Mouse (Mus musculus) layer of hippocampus, adult 8-10 months (tissue): Measurements from ENCODE around the gene Amot. TPM values are rescaled to one million over a fixed set of nuclear protein-coding genes. Genes with fewer than 3 reads are reported as not detected.
A peak's percentile ranks its signal among the peaks of the same experiment; 100 is the strongest.

Source experiments
- DNase-seq, 2 experiments: peaks; one replicate each; pipeline ENCODE4 v3.0.0; 2022; ENCODE audit warnings: low spot score in 2 of 2
- total RNA-seq, 4 experiments: library from RNA; stranded (reverse); gene quantifications; 2 replicates each; pipeline ENCODE4 v1.2.4; 2022

The Amot gene
- total RNA-seq, 4 experiments from 2014 or later = 24.1 to 31.8 (median 28.3) TPM

DNA sequence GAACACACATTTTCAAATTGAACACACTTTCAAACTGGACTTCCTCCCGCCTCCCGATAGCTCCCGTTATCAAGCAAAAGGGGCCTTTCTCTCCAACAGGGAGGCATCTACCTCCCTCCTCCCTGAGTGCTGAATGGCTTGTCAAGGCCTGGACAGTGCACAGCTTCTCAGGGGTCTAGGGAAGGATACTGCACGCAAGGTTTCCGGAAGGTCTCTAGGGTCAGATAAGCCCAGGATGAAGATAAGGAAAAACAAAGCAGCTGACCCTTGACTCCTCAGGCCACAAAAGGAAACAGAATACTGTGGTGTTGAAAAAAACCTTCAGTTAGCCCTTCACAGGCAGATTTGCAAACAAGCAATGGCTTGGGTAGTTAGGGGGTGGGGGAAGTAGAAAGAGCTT lies 22.6 kb downstream of the Amot start:
- no peak for DNase-seq

DNA sequence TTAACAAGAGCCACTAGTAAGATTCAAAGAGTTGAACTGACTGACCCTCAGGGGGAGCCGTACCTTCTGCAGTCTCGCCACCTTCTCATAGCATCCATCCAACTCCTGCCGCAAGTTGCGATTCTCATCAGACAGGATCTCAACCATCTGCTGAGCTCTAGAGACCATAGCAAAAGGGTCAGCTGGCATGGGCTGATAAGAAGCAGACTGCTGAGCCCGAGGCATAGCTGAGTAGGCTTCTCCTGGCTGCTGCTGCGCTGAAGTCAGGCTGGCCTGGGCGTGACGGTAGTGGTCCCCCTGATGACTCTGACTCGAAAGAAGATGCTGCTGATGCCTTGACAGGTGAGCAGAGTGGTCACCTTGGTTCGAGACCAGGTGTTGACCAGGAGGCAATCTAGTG lies 25.0 kb downstream of the Amot start:
- no peak for DNase-seq

DNA sequence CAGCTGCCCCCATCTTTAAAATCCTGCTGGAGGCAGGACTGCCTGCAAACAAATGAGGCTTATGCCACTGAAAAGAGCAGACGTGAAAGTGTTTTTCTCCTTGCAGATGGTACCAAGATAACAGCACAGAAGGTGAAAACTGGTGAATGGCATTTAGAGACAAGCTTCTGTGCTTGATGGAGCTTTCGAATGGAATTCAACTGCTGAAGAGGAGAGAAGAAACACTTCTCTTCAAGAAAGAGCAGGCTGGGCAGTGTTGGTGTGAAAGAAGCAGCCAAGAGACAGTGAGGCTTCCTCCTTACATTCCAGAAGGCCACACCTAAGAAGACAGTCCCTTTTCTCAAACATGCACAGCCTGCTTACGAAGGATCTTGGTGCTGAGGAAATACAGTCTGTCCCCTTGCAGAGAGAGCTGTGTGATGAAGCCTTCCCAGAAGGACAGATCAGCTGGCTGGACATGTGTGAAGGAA lies 27.2 kb downstream of the Amot start:
- no peak for DNase-seq

DNA sequence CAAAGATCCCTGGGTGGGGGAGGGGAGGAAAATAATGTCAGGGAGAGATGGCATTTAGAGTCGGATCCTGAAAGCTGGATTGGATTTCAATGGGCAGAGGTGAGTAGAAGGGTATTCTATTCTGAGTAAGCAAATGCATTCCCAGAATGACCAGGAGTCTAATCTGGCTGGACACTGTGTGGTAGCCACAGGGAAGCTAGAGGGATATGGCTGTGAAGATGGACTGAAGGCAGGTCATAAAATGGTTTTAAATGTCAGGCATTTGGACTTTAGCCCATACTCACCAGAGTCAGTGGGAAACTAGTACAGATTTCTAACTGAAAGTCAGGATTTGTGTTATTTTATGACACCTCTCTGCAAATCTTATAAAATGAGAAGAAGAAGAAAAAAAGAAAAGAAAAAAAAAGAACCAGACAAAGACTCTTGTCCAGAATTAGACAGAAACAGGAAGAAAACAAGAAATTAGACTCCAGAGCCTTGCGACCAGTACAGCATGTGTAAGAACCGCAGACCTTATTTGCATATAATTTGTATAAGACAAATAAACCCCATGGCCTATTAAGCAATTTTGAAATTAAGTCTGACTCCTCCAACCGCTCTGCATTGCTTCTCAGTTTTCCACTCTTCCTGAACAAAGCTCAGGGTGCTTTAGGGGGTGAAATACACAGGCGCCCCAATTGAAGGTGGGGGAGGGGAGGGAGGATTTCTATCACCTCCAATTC lies 27.8 kb downstream of the Amot start:
- DNase-seq = no peak

DNA sequence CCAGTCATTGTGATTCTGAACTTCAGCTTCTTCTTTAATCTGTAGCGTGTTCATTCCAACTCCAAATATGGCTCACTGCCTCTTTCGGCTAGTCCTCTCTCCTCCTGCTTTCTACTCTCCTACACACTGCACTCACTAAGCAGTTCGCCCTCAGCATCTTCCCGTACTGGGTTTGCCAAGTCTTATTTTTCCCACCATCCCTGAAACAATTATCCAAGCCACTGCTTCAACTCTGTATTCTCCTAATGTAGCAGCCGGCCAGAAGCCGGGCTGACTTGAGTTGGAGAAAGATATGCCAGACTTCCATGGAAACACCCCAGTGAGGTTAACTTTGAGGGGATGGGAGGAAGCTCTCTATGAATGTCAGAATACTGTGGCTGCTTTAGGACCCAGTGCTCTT lies 36.7 kb downstream of the Amot start:
- DNase-seq = no peak

DNA sequence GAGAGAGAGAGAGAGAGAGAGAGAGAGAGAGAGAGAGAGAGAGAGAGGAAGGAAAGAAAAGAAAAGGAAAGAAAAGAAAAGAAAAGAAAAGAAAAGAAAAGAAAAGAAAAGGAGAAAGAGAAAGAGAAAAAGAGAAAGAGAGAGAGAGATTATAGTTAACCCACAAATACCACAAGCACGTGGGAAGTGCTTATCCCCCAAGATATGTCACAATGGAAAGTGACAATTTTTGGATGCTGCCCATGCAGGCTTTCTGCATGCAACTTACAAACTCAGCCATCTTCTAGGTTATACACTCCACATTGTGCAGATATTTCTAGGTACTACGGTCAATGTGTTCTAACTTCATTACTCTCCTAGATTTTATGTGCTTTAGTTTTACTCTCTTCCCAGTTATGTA lies 41.5 kb downstream of the Amot start:
- DNase-seq = no peak

DNA sequence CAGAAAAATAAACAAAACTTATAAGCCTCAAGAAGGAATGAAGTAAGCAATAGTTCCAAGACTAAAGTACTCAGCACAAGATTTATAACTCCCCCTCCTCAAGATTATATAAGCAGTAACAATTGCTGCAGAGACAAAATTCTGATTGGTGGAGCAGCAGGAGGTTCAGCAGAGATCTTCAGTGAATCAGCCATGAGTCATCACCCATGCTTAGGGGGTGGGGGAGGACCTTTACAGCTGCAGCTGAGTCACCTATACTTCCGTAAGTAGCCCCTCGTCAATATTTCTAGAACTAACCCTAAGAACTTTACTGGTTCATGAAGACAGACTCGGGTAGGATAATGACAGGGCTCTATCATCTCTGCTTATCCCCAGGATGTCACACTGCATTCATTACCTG lies 43.6 kb downstream of the Amot start:
- DNase-seq = no peak

DNA sequence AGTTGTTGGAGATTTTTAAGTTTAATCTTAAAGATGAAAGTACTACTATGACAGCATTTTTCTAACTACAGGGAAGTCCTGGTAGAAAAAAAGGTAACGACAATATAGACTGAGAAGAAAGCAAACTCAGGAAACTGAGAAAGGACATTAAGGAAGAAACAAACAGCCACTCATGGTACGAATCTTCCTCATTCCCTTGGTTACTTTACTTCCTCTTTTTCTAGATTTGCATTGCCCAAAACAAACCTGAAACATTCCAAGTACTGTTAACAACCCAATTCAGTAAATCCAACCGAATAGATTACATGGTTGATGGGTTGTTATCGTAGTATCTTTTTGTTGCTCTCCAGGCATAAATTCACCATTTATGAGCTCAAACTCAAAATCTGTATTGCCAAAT lies 48.7 kb downstream of the Amot start:
- DNase-seq = no peak

DNA sequence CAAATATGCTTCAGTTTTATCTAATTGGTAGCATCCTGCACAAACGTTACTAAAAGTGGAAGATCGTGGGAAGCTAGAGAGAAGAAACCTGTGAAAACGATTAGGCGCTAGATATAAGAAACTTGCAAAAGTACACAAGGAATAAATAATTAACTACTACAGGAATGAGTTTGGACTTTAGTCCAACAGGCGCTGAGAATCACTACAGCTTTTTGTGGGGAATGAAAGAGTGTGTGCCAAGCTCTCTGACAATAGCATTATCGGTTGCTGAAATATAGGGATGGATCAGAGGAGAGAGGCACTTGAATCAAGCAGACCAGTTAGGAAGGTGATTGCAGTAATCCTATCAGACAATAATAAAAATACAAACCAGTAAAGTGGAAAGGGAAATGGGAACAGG lies 49.4 kb downstream of the Amot start:
- no peak for DNase-seq

DNA sequence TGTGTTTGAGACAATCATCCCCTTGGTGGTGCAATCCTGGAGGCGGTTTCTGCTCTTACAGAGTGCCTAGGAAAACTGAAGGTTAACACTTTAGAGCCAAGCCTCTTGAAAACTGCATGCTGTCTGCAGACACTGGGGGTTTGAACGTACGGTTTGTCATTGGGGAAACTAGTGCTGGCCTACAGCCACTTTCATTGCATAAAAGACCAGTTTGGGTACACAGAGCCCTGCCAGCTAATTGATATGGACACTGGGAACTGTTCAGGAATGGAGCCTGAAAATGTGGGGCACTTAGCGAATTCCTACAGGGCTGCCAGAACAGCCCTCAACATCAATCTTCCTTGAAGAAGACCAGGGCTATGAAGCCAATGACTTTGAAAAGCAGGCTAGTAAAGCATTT lies 50.2 kb downstream of the Amot start:
- DNase-seq = peak; percentile 12 to 26

DNA sequence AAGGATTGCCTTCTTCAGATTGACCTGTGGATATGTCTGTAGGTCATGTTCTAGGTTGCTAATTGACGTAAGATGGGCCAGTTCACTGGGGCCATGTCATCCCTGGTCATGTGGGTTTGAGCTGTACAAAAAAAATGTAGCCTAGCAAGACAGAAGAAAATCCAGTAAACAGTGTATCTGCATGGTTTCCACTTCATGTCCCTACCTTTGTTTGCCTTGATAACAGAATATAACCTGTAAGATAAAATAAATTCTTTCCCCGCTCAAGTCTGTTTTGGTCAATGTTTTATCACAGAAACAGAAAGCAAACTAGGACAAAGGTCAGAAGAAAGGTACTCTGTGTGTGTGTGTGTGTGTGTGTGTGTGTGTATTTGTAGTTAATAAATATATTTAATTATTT lies 63.5 kb downstream of the Amot start:
- no peak for DNase-seq

DNA sequence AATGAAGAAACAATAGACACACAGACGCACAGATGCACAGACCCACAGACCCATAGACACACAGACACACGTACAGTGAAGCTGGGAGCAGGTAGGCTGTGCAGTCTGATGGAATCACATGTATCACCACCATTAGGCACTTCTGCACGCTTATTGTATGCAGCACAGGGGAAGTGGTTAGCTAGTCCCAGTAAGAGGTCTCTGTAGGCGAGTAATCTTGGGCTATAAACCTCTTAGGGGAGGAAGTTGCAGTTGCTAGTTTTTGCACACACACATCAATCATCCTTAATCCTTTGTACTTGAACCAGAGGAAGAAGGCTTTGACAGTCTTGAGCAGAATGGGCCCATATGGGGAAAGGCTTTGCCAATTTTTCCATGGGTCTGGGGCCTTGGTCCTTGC lies 71.3 kb downstream of the Amot start:
- DNase-seq = no peak

DNA sequence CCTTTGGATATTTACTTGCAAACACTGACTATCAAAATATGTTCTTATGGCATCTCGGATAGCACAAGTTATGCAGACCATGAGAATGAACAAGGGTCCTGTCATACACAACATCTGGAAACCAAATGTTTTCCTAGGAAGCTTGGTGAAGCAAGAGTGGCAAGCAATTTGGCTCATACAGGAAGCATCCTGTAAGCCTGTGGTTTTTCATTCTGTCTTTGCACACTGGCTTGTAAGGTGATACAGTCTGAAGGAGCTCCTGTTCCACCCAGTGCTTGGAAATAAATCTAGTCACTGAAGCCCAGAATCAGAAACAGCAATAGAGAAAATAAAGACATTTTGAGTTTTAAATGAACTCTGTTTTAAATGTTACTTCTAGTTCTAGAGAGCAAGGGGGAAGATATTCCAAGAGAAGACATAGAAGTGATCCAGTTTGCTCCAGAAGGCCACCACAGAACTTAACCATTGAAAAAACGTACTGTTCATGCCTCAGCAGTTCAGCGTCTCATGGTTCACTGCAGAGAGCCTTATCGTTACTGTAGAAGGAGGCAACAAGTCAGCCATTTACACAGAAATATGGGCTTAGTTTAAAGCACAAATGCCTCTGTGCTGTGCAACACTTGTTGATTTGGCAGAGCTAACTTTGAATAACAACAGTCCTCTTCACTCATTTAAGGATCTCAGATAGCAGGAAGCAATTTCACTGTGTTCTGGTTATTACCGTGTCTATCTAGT lies 74.0 kb downstream of the Amot start:
- no peak for DNase-seq

DNA sequence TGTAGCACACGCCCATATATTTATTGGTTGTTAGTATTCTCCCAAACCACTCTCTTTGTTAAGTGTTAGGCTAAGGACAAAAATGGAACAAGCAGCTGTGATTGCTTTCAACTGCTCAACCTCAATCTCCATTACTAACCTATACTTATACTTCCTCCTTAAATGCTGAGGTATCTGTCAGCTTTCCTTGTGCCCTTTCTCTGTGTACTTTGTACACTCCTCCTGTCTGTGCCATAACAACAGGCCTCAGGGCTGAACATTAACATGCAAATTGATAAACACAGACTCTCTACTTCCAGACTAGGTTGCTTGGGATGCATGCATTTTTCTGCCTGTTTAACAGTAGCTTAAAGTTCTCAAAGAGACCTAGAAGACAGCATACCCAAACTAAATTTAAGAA lies 76.2 kb downstream of the Amot start:
- no peak for DNase-seq

DNA sequence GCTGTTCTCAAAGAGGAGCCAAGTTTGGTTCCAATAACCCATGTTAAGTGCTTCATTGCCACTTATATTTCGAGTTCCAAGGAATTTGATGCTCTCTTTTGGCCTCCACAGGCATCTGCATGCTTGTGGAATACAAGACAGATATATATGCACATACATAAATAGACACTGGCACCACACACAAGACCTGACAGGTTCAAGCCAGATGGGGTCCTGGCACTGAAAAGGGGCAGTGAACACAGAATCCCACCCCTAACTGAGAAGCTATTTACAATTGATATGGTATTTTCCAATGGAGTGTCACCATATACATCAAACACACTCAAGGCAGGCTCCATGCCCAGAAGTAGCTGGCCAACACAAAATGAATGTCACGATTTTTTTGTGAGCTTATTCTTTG lies 81.0 kb downstream of the Amot start:
- no peak for DNase-seq

DNA sequence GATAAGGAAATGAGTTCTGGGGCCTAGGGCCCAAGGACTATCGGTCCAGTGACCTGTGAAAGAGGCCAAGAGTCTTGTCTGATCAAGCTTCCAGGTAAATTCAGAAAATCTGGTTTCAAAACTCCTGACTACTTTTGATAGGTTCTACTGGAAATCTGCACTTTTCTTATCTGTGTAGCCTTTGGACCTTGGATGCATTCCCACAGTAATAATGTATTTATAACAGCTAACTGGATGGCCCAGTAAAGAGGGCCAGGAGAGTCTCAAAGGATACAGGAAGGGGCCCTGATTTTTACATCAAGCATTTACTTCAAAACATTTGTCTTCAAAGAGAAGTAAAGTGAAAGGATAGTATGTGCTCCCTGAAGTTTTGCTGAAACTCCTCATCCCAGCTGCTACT lies 90.7 kb downstream of the Amot start:
- DNase-seq = no peak

DNA sequence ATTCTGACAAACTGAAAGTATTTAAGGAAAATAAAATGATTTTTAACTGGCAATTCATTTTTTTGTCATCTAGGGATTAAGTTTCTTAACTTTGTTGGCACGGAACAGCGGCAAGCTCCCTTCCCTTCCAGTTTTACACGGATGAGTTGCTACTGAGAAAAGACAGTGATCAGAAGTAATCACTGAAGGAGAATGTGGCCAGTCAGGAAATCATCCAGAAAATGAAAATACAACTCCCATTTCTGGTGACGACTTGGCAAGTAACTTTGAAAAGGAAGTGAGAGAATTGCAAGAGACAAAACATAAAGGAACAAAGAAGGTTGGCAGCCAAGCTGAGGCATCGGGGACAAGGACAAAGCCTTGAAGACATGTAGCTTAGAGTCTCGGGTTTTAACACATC lies 93.6 kb downstream of the Amot start:
- no peak for DNase-seq

DNA sequence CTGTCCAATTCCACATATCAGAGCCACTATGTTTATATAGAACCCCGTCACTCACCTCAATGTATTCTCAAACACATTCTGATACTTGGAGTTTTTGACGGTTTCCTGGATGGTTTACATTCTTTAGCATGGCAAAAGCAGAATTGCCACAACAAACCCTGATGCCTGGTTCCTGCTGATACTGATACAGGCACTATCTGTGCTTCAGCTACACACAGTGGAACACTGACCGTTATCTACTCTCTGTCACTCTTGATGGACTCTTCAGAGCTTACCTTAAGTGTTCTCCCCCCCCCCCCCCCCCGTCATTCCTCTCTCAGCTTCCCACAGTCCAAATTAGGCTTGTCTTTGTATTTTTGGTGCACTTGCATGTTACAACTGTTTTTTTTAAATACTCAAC lies 98.9 kb downstream of the Amot start:
- no peak for DNase-seq

DNA sequence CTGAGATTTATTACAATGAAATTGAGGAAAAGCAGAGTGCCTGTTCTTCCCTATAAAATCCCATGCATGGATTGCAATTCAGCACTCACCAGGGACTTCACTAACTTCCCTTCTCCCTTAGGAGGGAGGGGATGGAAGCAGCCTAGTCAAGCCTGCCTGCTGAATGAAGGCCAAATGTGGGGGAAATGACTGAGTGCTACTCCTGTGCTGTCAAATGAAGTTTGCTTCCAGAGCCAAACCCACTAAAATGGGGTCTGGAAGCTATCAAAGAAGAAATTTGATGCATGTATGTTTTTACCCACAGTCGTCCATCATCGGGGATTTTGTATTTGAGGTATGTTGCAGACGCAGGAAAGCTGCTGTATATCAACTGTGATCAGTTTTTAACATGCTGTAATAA lies 103.1 kb downstream of the Amot start:
- DNase-seq = no peak

DNA sequence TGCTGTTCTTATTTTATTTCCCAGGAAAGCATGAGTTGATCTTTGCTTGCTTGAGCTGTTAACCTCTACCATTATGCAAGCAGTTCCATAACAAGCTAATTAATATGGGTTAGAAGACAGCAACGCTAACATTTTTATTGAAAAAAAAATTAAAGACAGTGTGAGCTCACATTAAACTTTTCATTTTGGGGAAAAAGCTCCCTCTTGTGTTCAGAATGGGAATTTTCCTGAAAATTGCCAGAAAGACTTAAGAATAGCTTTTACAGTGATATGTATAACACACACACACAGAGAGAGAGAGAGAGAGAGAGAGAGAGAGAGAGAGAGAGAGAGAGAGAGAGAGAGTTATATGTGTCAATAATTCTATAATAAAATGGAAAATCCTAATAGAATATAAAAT lies 105.7 kb downstream of the Amot start:
- no peak for DNase-seq
